Mouse (Mus musculus) megakaryocyte, embryonic 14.5 days (primary cell): ENCODE data around the gene Sorl1.

Experiments
- FLI1 ChIP-seq: IDR thresholded peaks from 2 replicates; pipeline ENCODE4 v1.6.1; 2012; ENCODE audit warnings: low read length, inconsistent platforms, mixed read lengths
- GATA1 ChIP-seq: IDR thresholded peaks from 3 replicates; pipeline ENCODE4 v1.6.1; 2012; ENCODE audit warnings: mixed read lengths, low read length, inconsistent platforms, borderline replicate concordance

- no peak for TF ChIP-seq GATA1
- no peak for TF ChIP-seq FLI1
Observed at GRCm38 (mm10) chr9:42169025-42169424, 44.9 kb upstream of the Sorl1 start.
